Mouse (Mus musculus): ENCODE data around the gene Gm6583.
"Not testable (repeated sequence)": the region's sequence is repeated elsewhere in the genome, so short reads cannot be mapped to it uniquely, and the experiment has no call there.

Gene Gm6583

DNA sequence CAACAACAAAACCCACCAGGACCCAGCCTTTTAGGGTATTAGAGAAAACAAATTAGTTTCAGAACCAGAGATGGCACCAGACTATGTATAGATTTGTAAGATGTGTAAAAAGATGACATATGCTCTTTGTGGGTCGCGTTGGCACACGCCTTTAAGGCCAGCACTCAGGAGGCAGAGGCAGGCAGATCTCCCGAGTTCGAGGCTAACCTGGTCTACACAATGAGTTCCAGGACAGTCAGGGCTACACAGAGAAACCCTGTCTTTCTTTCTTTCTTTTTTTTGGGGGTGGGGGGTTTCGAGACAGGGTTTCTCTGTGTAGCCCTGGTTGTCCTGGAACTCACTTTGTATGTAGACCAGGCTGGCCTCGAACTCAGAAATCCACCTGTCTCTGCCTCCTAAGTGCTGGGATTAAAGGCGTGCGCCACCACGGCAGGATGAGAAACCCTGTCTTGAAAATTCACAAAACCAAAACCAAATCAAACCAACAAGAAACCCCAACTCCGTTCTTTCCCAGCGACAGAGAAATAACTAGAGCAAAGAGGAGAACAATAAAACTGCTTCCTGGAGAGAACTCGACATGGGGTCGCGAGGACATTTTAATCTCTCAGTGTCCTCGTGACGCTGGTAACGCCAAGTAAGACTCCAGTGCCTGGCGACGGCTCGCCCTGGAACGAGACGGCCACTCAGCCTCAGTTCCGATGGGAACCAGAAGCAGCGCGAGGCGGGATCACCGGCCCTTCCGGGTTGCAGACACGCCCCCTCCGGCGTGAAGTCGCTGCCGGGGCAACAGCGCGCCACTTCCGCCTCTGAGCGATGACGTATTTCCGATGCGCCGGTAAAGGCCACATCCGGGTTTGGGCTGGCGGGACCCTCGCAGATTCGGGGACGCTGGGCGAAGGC is 30.0 kb downstream of the Gm6583 start, which contains the start of gene Tfip11:
Gene Tfip11, plus strand, starts transcription at position 813 of the 900 bp plus-strand sequence.
- CTCF ChIA-PET = no interaction called here

GRCm38 (mm10) chr5:112324637-112325545 is 30.9 kb downstream of the Gm6583 start:
- CTCF ChIA-PET = interaction anchor here (0.6 kb wide), 1 partner anchor 54 kb away, joined by 3 read pairs; no protein-coding TSS in a partner anchor

DNA sequence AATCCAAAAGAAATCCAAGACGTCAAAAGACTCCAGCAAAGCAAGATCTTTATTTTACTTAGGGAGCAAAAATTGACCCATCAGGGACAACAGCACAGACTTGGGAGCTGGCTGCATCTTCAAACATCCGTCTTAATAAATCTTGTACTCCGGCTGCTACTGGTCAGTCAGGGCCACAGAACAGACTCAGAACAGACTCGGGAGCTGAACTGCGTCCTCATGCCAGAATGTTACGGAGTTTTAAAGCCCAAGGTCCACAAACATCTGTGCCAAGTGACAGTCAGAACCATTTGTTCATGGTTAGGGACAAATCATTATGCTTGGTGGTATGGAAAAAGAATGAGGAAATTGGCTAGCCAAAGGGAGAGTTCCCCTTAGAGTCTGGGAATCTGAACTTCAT is 32.6 kb downstream of the Gm6583 start:
- CTCF ChIA-PET = no interaction called here

DNA sequence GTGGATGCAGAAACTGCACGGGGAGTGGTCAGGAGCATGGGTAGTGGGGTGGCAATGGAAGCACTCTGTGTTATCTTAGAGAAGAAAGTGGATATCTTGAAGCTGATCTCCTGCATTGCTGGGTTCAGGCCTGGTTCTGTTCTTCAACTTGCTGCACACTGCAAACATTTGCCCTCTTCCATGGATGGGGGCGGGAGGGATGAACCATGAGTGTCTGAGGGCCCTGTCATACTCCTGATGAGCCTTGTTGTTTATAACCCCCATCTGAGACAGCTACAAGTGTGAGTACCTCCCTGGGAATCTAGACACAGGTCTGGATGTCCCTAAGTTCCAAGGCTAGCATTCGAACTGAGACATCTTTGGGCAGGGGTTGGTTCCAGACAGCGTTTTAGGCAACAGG is 34.5 kb downstream of the Gm6583 start:
- CTCF ChIA-PET = interaction anchor here (0.7 kb wide), 1 partner anchor 8 kb away, joined by 4 read pairs; no protein-coding TSS in a partner anchor

- CTCF ChIA-PET = no interaction called here
These were observed 34.9 kb downstream of the Gm6583 start for GRCm38 (mm10) chr5:112320936-112321335.

- CTCF ChIA-PET = no interaction called here
These were observed 35.5 kb downstream of the Gm6583 start for GRCm38 (mm10) chr5:112320379-112320778.

- CTCF ChIA-PET = not testable (repeated sequence)
These were observed 36.5 kb downstream of the Gm6583 start for GRCm38 (mm10) chr5:112319343-112319742.

GRCm38 (mm10) chr5:112317328-112317727 is 38.5 kb downstream of the Gm6583 start:
- CTCF ChIA-PET = interaction anchor here (0.6 to 1.1 kb wide), 2 partner anchors 31 to 45 kb away, joined by 3 read pairs; no protein-coding TSS in a partner anchor

- CTCF ChIA-PET = interaction anchor here (0.6 kb wide), 1 partner anchor 44 kb away, joined by 3 read pairs; no protein-coding TSS in a partner anchor
These were observed 39.4 kb downstream of the Gm6583 start for GRCm38 (mm10) chr5:112316468-112316867.

DNA sequence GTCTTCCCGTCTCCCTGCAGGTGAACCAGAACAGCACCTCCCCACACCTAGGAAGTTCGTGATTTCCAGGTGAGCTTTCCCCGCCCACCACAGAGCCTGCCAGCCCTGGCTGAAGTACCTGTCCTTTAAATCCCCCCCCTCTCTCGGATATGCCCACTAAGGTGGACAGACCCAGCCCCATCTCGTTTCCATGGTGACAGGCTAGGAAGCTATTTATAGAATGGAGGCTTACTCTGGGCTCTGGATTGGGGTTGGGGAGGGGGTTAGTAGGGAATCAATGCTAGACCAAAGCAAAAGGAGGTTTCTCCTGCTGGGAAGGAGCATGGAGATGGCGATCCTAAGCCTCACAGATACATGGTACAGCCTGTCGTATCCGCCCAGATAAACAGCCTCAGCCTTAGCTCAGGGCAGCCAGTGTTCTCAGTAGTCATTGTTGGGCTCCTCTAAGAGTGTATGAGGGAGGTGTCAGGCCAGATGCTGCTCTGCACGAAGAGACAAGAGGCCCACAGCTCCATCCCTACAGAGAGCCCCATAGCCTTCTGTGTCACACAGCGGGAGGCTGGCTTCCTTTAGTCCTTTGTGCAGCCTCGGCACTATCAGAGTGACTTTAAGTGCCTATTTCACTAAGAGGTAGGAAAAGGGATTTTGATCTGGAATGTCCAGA is 42.5 kb downstream of the Gm6583 start:
- CTCF ChIA-PET = interaction anchor here (0.5 to 0.7 kb wide), 2 partner anchors 9 to 34 kb away, joined by 3 to 4 read pairs; no protein-coding TSS in a partner anchor

GRCm38 (mm10) chr5:112305842-112306241 is 50.0 kb downstream of the Gm6583 start:
- CTCF ChIA-PET = no interaction called here

All from spleen, embryonic (tissue).